Mouse (Mus musculus) T-helper 17 cell (primary cell): ENCODE results near the gene Dhrs3.

Experiments used
- in situ Hi-C, 2 experiments: fragments of 300-600 bp; cut with MboI, MseI; formaldehyde crosslinking; loops; 1 replicate in 1 of 2; 2 replicates in 1 of 2; pipeline ENCODE4 v1.15.1; 2025; ENCODE audit warnings: high pct_unique_total_duplicates in 2 of 2

Gene Dhrs3

GRCm38 (mm10) chr4:144930366-144930765 is 37.7 kb downstream of the Dhrs3 start:
- in situ Hi-C loops: no loop called here

GRCm38 (mm10) chr4:144931167-144931566 is 38.5 kb downstream of the Dhrs3 start:
- in situ Hi-C loops: no loop called here

GRCm38 (mm10) chr4:144934501-144934900 is 41.9 kb downstream of the Dhrs3 start:
- in situ Hi-C loops: no loop called here

GRCm38 (mm10) chr4:144936563-144937154 is 44.0 kb downstream of the Dhrs3 start:
- in situ Hi-C loops: no loop called here

- in situ Hi-C loops: no loop called here
Observed at GRCm38 (mm10) chr4:144939847-144940411, 47.3 kb downstream of the Dhrs3 start.

GRCm38 (mm10) chr4:144940796-144941462 is 48.3 kb downstream of the Dhrs3 start:
- in situ Hi-C loops: no loop called here

GRCm38 (mm10) chr4:144942433-144942832 is 49.8 kb downstream of the Dhrs3 start:
- in situ Hi-C loops: no loop called here

GRCm38 (mm10) chr4:144943273-144943672 is 50.6 kb downstream of the Dhrs3 start:
- in situ Hi-C loops: no loop called here

GRCm38 (mm10) chr4:144947738-144948390 is 55.2 kb downstream of the Dhrs3 start:
- in situ Hi-C loops: no loop called here

- in situ Hi-C loops: no loop called here
Observed at GRCm38 (mm10) chr4:144949441-144950326, 57.1 kb downstream of the Dhrs3 start.

GRCm38 (mm10) chr4:144950327-144950711 is 57.7 kb downstream of the Dhrs3 start:
- in situ Hi-C loops: no loop called here

GRCm38 (mm10) chr4:144950883-144951282 is 58.3 kb downstream of the Dhrs3 start:
- in situ Hi-C loops: no loop called here

GRCm38 (mm10) chr4:144951859-144952258 is 59.2 kb downstream of the Dhrs3 start:
- in situ Hi-C loops: no loop called here

- in situ Hi-C loops: no loop called here
Observed at GRCm38 (mm10) chr4:144953421-144953820, 60.8 kb downstream of the Dhrs3 start.

- in situ Hi-C loops: no loop called here
Observed at GRCm38 (mm10) chr4:144955863-144956262, 63.2 kb downstream of the Dhrs3 start.

GRCm38 (mm10) chr4:144956293-144956692 is 63.7 kb downstream of the Dhrs3 start:
- in situ Hi-C loops: no loop called here

GRCm38 (mm10) chr4:144957186-144957585 is 64.6 kb downstream of the Dhrs3 start:
- in situ Hi-C loops: no loop called here

- in situ Hi-C loops: no loop called here
Observed at GRCm38 (mm10) chr4:144957721-144958120, 65.1 kb downstream of the Dhrs3 start.

GRCm38 (mm10) chr4:144960188-144960904 is 67.7 kb downstream of the Dhrs3 start:
- in situ Hi-C loops: no loop called here

- in situ Hi-C loops: no loop called here
Observed at GRCm38 (mm10) chr4:144961232-144961631, 68.6 kb downstream of the Dhrs3 start.

- in situ Hi-C loops: no loop called here
Observed at GRCm38 (mm10) chr4:144961696-144962095, 69.1 kb downstream of the Dhrs3 start.
